Comparison of ENCODE assay signal across 10 mouse cellular contexts in the genomic region with DNA sequence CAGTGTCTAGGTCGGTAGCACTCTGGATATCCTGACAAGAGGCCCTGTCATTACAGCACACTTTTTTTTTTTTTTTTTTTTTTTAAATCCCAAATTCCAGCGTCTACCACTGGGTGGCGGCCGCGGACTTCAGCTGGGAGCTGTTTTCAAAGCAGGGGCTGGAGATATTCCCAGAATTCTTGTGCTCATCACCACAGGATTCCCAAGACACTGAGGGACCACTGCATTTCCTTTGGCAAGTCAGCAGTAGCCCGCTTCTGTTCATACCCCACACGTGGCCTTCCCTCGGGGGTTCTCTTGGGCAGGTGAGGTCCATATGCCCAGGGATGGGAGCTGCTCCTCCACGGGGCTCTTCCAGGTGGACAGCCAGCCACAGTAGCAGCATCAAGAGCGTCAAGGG. TPM values are rescaled to one million over a fixed set of nuclear protein-coding genes. Genes with fewer than 3 reads are reported as not detected.
DNase-seq lines count a peak whose midpoint lies in the region; ATAC-seq and TF ChIP-seq lines count a peak whose summit lies in the region.
"Had no signal": no experiment of that assay in that cellular context is flagged by ENCODE, and none has a peak within 500 bp of the region (broad histone marks: within the 10 kb centered on the region; RNA-seq: fewer than 3 reads in every experiment).

No protein-coding gene starts in this region.

- no peaks in the 10 kb centered on the region for H3K36me3 ChIP-seq in hindbrain, embryonic 14.5 days (replicated peaks; ENCODE audit: control insufficient read depth, insufficient read depth)
- no peaks in the 10 kb centered on the region for H3K36me3 ChIP-seq in liver, embryonic 14.5 days (replicated peaks; ENCODE audit: control insufficient read depth, insufficient read depth, low read depth)
- H3K36me3 ChIP-seq: heart, embryonic 13.5 days had no signal

- H3K9me3 ChIP-seq in hindbrain, embryonic 14.5 days (ENCODE audit: control insufficient read depth, low read length), result no peaks in the 10 kb centered on the region
- H3K9me3 ChIP-seq in liver, embryonic 14.5 days (ENCODE audit: control insufficient read depth, low read length), result no peaks in the 10 kb centered on the region
- H3K9me3 ChIP-seq: heart, embryonic 13.5 days had no signal

- H3K4me2 ChIP-seq in hindbrain, embryonic 14.5 days (replicated peaks), result peak overlapping the region; percentile 32
- no peak overlapping the region for H3K4me2 ChIP-seq in liver, embryonic 14.5 days (ENCODE audit: low read depth)
- H3K4me2 ChIP-seq: heart, embryonic 13.5 days had no signal

- WGBS in hindbrain, embryonic 14.5 days, result 16% methylated on average over 10 of the region's 10 CpGs
- 14% methylated on average over 10 of the region's 10 CpGs for WGBS in liver, embryonic 14.5 days (ENCODE audit: insufficient replicate concordance)

- peak; percentile 50 for TF ChIP-seq CTCF in liver, embryonic 14.5 days (IDR thresholded peaks at IDR 0.05; ENCODE audit: low read depth)

- H3K9ac ChIP-seq in hindbrain, embryonic 14.5 days, result no peak overlapping the region
- H3K9ac ChIP-seq in liver, embryonic 14.5 days (replicated peaks), result no peak overlapping the region
- H3K9ac ChIP-seq: heart, embryonic 13.5 days had no signal

- H3K27ac ChIP-seq in hindbrain, embryonic 14.5 days, result no peak overlapping the region
- no peak overlapping the region for H3K27ac ChIP-seq in liver, embryonic 14.5 days
- H3K27ac ChIP-seq: heart, embryonic 13.5 days had no signal

- H3K4me3 ChIP-seq in hindbrain, embryonic 14.5 days (replicated peaks; ENCODE audit: low read length), result no peak overlapping the region
- H3K4me3 ChIP-seq in liver, embryonic 14.5 days (ENCODE audit: insufficient read depth in 1 of 2, low read depth in 2 of 2, low read length in 2 of 2), result no peak overlapping the region
- H3K4me3 ChIP-seq: heart, embryonic 13.5 days; myocyte had no signal

- ATAC-seq in common myeloid progenitor, adult 5-6 weeks (replicated peaks; ENCODE audit: low read depth, poor library complexity, severe bottlenecking), result peak; percentile 42; the same call in 1 of the 2 replicates
- peak; percentile 40; the same call in 1 of the 2 replicates for ATAC-seq in hindbrain, embryonic 14.5 days (ENCODE audit: low FRiP score)
- no peak for ATAC-seq in liver, embryonic 14.5 days (ENCODE audit: insufficient read depth)

- no peaks in the 10 kb centered on the region for H3K4me1 ChIP-seq in hindbrain, embryonic 14.5 days (replicated peaks; ENCODE audit: control insufficient read depth, insufficient read depth, low read length)
- no peaks in the 10 kb centered on the region for H3K4me1 ChIP-seq in liver, embryonic 14.5 days (replicated peaks; ENCODE audit: control insufficient read depth in 2 of 2, insufficient read depth in 2 of 2, low read length in 1 of 2)
- H3K4me1 ChIP-seq: heart, embryonic 13.5 days had no signal

- no peak for TF ChIP-seq EP300 in liver, embryonic 14.5 days (IDR thresholded peaks at IDR 0.05; ENCODE audit: low read depth)

- no peaks in the 10 kb centered on the region for H3K27me3 ChIP-seq in hindbrain, embryonic 14.5 days (ENCODE audit: control insufficient read depth, insufficient read depth, low read length)
- H3K27me3 ChIP-seq in liver, embryonic 14.5 days (ENCODE audit: control insufficient read depth, insufficient read depth, low read length), result no peaks in the 10 kb centered on the region

- DNase-seq in ovary, postnatal 14 days (ENCODE audit: low spot score), result peak; percentile 27
- DNase-seq in ovary, postnatal 10 days (ENCODE audit: low spot score), result no peak
- peak; percentile 57 for DNase-seq in adrenal gland, postnatal 10 days
- DNase-seq in hindbrain, embryonic 14.5 days (ENCODE audit: low spot score), result peak; percentile 80
- no peak for DNase-seq in liver, embryonic 14.5 days (ENCODE audit: low read depth in 3 of 3, low spot score in 3 of 3)
- peak; percentile 55 to 69 for DNase-seq in right cerebral cortex, postnatal 10 days (ENCODE audit: low spot score in 2 of 2)
- no peak for DNase-seq in gastrocnemius, adult 18-20 months (ENCODE audit: low spot score)

RNA-seq across cellular contexts. Expression of a gene that starts 2.9 kb away (rescaled TPM):
- total RNA-seq in adrenal gland, postnatal 10 days (2021), result under 1 TPM in 1 of 2 experiments, not detected in 1; 0.09 TPM
- total RNA-seq in common myeloid progenitor, adult 5-6 weeks (2017), result not detected in 2 replicates
- not detected in 2 replicates for polyA plus RNA-seq in hindbrain, embryonic 14.5 days (2014; fragmentation: Nextera tagmentation; extraction: Ambion mirVana)
- polyA plus RNA-seq in liver, embryonic 14.5 days (2012; rRNA removed), result not detected in 2 replicates
- polyA plus RNA-seq in liver, embryonic 14.5 days (2014; fragmentation: Nextera tagmentation; extraction: Ambion mirVana), result not detected in 2 replicates
- not detected for total RNA-seq in gastrocnemius, adult 18-20 months (2021)
- polyA plus RNA-seq: heart, embryonic 13.5 days; myocyte had no signal

RNA-seq across cellular contexts. Expression of a gene that starts 25.5 kb away (rescaled TPM):
- total RNA-seq in adrenal gland, postnatal 10 days (2021), result not detected
- total RNA-seq in common myeloid progenitor, adult 5-6 weeks (2017), result not detected in 2 replicates
- polyA plus RNA-seq in hindbrain, embryonic 14.5 days (2014; fragmentation: Nextera tagmentation; extraction: Ambion mirVana), result not detected in 2 replicates
- not detected in 2 replicates for polyA plus RNA-seq in liver, embryonic 14.5 days (2012; rRNA removed)
- not detected in 2 replicates for polyA plus RNA-seq in liver, embryonic 14.5 days (2014; fragmentation: Nextera tagmentation; extraction: Ambion mirVana)
- total RNA-seq in gastrocnemius, adult 18-20 months (2021), result not detected
- polyA plus RNA-seq: heart, embryonic 13.5 days; myocyte had no signal

RNA-seq across cellular contexts. Expression of a gene that starts 36.5 kb away (rescaled TPM):
- total RNA-seq in adrenal gland, postnatal 10 days (2021), result not detected
- not detected in 2 replicates for total RNA-seq in common myeloid progenitor, adult 5-6 weeks (2017)
- not detected in 2 replicates for polyA plus RNA-seq in hindbrain, embryonic 14.5 days (2014; fragmentation: Nextera tagmentation; extraction: Ambion mirVana)
- not detected in 2 replicates for polyA plus RNA-seq in liver, embryonic 14.5 days (2012; rRNA removed)
- not detected in 2 replicates for polyA plus RNA-seq in liver, embryonic 14.5 days (2014; fragmentation: Nextera tagmentation; extraction: Ambion mirVana)
- not detected for total RNA-seq in gastrocnemius, adult 18-20 months (2021)
- polyA plus RNA-seq: heart, embryonic 13.5 days; myocyte had no signal

RNA-seq across cellular contexts. Expression of a gene that starts 47.7 kb away (rescaled TPM):
- total RNA-seq in adrenal gland, postnatal 10 days (2021), result 100 to 1,000 TPM; 653 to 741 TPM
- total RNA-seq in common myeloid progenitor, adult 5-6 weeks (2017), result 93.3 and 103 TPM in 2 replicates
- 291 and 311 TPM in 2 replicates for polyA plus RNA-seq in hindbrain, embryonic 14.5 days (2014; fragmentation: Nextera tagmentation; extraction: Ambion mirVana)
- 39.5 and 44.0 TPM in 2 replicates for polyA plus RNA-seq in liver, embryonic 14.5 days (2012; rRNA removed)
- polyA plus RNA-seq in liver, embryonic 14.5 days (2014; fragmentation: Nextera tagmentation; extraction: Ambion mirVana), result 152 and 153 TPM in 2 replicates
- total RNA-seq in gastrocnemius, adult 18-20 months (2021), result 100 to 1,000 TPM; 449 to 455 TPM

RNA-seq across cellular contexts. Expression of a gene that starts 49.7 kb away (rescaled TPM):
- total RNA-seq in adrenal gland, postnatal 10 days (2021), result not detected
- not detected in 2 replicates for total RNA-seq in common myeloid progenitor, adult 5-6 weeks (2017)
- polyA plus RNA-seq in hindbrain, embryonic 14.5 days (2014; fragmentation: Nextera tagmentation; extraction: Ambion mirVana), result not detected in 2 replicates
- polyA plus RNA-seq in liver, embryonic 14.5 days (2012; rRNA removed), result not detected in 2 replicates
- not detected in 2 replicates for polyA plus RNA-seq in liver, embryonic 14.5 days (2014; fragmentation: Nextera tagmentation; extraction: Ambion mirVana)
- not detected for total RNA-seq in gastrocnemius, adult 18-20 months (2021)
- polyA plus RNA-seq: heart, embryonic 13.5 days; myocyte had no signal

Comparison
In these comparisons a context has a peak if more than half of its experiments do, and no peak if none do; other contexts are left out.
1. DNase-seq: peak in ovary, postnatal 14 days (single experiment), adrenal gland, postnatal 10 days (single experiment), hindbrain, embryonic 14.5 days (single experiment) and right cerebral cortex, postnatal 10 days (2 of 2); none in ovary, postnatal 10 days (single experiment), liver, embryonic 14.5 days (0 of 3) and gastrocnemius, adult 18-20 months (single experiment).